Mouse (Mus musculus) G1E (cell line): ENCODE data around the gene Evi5l.

Experiments
- CTCF ChIP-seq: IDR thresholded peaks from 2 replicates; pipeline ENCODE4 v1.5.1; 2012; ENCODE audit warnings: low read depth, low read length, inconsistent platforms, mixed read lengths
- GATA2 ChIP-seq: IDR thresholded peaks from 2 replicates; pipeline ENCODE4 v1.6.1; 2012; ENCODE audit warnings: low read depth, low read length, inconsistent platforms, borderline replicate concordance

DNA sequence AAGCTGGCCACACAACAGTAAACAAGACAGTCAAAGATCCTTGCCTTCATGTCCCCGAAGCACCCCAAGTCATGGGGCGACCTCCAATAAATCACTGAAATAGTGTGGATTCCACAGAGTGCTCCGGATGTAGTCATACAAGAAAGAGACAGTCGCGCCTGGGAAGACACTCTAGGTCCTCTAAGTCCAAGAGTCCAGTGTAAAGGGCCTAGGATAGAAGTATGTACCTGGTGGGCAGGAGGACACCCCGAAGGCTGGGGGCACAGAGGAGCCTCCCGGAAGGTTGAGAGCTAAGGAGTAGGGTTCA lies 27.2 kb downstream of the Evi5l start:
- TF ChIP-seq CTCF (no peak), GATA2 (no peak)
